Mouse (Mus musculus) erythroblast, adult 5-6 weeks (primary cell): ENCODE data around the gene Rd3. TPM values are rescaled to one million over a fixed set of nuclear protein-coding genes. Genes with fewer than 3 reads are reported as not detected.

Experiments
- total RNA-seq, 2 experiments: library from RNA; stranded (forward) in 1 of 2; stranded (reverse) in 1 of 2; fragments of 150-400 nt in 1 of 2; fragments of 200-764, 138-1000 nt in 1 of 2; gene quantifications; 2 replicates each; pipeline versions ENCODE4 v1.2.3 to v1.2.4; 2015 to 2017; ENCODE audit warnings: low replicate concordance in 2 of 2

The Rd3 gene
- total RNA-seq, 2 experiments from 2014 or later: 0.26 TPM; not detected in 1

Other genes with a start within 250 kb of the Rd3 start
- 18.4 and 18.8 TPM in 2 replicates for gene Nek2, start 155.9 kb upstream of the Rd3 start, total RNA-seq (2015; ENCODE audit: low replicate concordance)
- gene Nek2, start 155.9 kb upstream of the Rd3 start, total RNA-seq (2017; ENCODE audit: low replicate concordance): 29.2 and 65.2 TPM in 2 replicates
- 21.1 and 24.0 TPM in 2 replicates for gene Slc30a1, start 70.6 kb upstream of the Rd3 start, total RNA-seq (2015; ENCODE audit: low replicate concordance)
- 30.1 and 42.1 TPM in 2 replicates for gene Slc30a1, start 70.6 kb upstream of the Rd3 start, total RNA-seq (2017; ENCODE audit: low replicate concordance)
- gene Traf5, start 115.2 kb downstream of the Rd3 start, total RNA-seq (2015; ENCODE audit: low replicate concordance): 8.2 TPM in 1 of 2 replicates, not detected in the other
- 1.5 and 2.6 TPM in 2 replicates for gene Traf5, start 115.2 kb downstream of the Rd3 start, total RNA-seq (2017; ENCODE audit: low replicate concordance)
- gene Rcor3, start 160.7 kb downstream of the Rd3 start, total RNA-seq (2015; ENCODE audit: low replicate concordance): 7.5 and 12.5 TPM in 2 replicates
- 10.8 and 41.0 TPM in 2 replicates for gene Rcor3, start 160.7 kb downstream of the Rd3 start, total RNA-seq (2017; ENCODE audit: low replicate concordance)
- not detected in 2 replicates for gene Kcnh1, start 213.4 kb downstream of the Rd3 start, total RNA-seq (2015; ENCODE audit: low replicate concordance)
- gene Kcnh1, start 213.4 kb downstream of the Rd3 start, total RNA-seq (2017; ENCODE audit: low replicate concordance): 0.14 TPM in 1 of 2 replicates, not detected in the other